Mouse (Mus musculus): Measurements from ENCODE around the gene Gdap2.

Gene Gdap2

DNA sequence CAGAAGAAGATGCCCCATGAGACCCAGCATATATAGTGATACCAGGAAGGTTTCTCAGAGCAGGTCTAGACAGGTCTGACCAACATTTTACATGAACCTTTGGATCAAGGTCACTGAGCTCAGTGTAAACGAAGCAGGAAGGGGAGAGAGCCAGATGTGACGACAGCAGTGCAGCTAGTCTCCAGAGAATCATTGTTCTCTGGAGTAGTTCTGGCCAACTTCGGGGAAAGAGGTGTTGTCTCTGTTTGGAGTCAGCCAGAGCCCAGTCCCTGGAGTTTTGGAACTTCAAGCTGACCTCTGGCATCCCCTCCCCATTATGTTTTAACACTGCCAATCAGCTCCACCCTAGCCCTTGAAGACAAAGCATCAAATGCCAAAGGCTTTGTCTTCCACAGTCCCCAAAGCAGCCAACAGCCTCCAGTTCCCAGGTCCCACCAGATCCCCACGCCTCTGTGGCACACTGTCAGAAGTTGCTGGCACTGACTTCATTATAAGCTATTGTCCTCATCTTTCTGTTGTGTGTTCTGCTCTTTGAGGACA, 84.2 kb downstream of the Gdap2 start:
- no peak for DNase-seq (ENCODE audit: extremely low read depth, low read depth)
